In the genomic region with DNA sequence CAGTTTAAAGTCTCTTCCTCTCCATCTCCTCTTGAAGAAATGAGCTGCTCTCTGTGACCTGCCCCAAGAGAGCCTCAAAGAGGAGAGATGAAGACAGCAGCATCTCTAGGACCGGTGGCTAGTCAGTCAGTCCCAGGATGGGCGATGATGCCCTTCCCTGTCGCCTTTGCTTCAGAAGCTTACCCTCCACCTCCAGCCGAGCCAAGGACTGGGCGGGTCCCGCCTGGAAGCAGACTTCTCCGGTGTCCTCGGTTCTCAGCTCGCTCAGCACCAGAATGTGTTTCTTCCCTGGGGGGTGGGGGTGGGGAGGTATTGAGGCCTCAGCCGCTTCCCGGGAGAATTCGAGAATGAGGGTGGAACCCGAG, we compare ENCODE assay signal across 8 mouse cellular contexts. TPM values are rescaled to one million over a fixed set of nuclear protein-coding genes. Genes with fewer than 3 reads are reported as not detected.
DNase-seq lines count a peak whose midpoint lies in the region; ATAC-seq and TF ChIP-seq lines count a peak whose summit lies in the region.

No protein-coding gene starts in this region.

- H3K9me3 ChIP-seq in kidney, postnatal 0 days (replicated peaks; ENCODE audit: low read length), result no peaks in the 10 kb centered on the region
- no peaks in the 10 kb centered on the region for H3K9me3 ChIP-seq in embryonic facial prominence, embryonic 10.5 days
- no peaks in the 10 kb centered on the region for H3K9me3 ChIP-seq in hindbrain, embryonic 15.5 days
- H3K9me3 ChIP-seq in midbrain, postnatal 0 days (ENCODE audit: low read length), result no peaks in the 10 kb centered on the region

- H3K27ac ChIP-seq in kidney, postnatal 0 days, result no peak overlapping the region
- H3K27ac ChIP-seq in embryonic facial prominence, embryonic 10.5 days (replicated peaks), result 0 out of 2 replicates have a peak overlapping the region, but pooled peaks have one; percentile 1
- no peak overlapping the region for H3K27ac ChIP-seq in hindbrain, embryonic 15.5 days (replicated peaks)
- H3K27ac ChIP-seq in midbrain, postnatal 0 days (ENCODE audit: low read depth, low read length), result no peak overlapping the region

- H3K4me1 ChIP-seq in kidney, postnatal 0 days (replicated peaks; ENCODE audit: insufficient read depth, low read length), result peaks cover 9% of the 10 kb centered on the region
- H3K4me1 ChIP-seq in embryonic facial prominence, embryonic 10.5 days, result peaks cover 33% of the 10 kb centered on the region
- peaks cover 33% of the 10 kb centered on the region for H3K4me1 ChIP-seq in hindbrain, embryonic 15.5 days (replicated peaks)
- no peaks in the 10 kb centered on the region for H3K4me1 ChIP-seq in midbrain, postnatal 0 days (ENCODE audit: insufficient read depth, low read length)

- TF ChIP-seq CTCF in kidney, postnatal 0 days (IDR thresholded peaks at IDR 0.05; ENCODE audit: low read depth), result no peak
- TF ChIP-seq CTCF in midbrain, postnatal 0 days (IDR thresholded peaks at IDR 0.05), result no peak

- ATAC-seq in kidney, postnatal 0 days (replicated peaks; ENCODE audit: low FRiP score, low read depth), result no peak
- ATAC-seq in hindbrain, embryonic 15.5 days (ENCODE audit: low FRiP score, low read depth), result peak; percentile 24; the same call in 1 of the 2 replicates
- ATAC-seq in midbrain, postnatal 0 days (ENCODE audit: low FRiP score), result peak; percentile 20; the same call in 1 of the 2 replicates
- ATAC-seq in inflammation-experienced regulatory T-cells, adult 6 months, result no peak

- peak overlapping the region; percentile 45 for H3K4me3 ChIP-seq in kidney, postnatal 0 days (replicated peaks; ENCODE audit: low read depth, low read length)
- H3K4me3 ChIP-seq in embryonic facial prominence, embryonic 10.5 days, result peak overlapping the region; percentile 66
- H3K4me3 ChIP-seq in hindbrain, embryonic 15.5 days, result peak overlapping the region; percentile 55
- H3K4me3 ChIP-seq in midbrain, postnatal 0 days (ENCODE audit: low read depth, low read length), result peak overlapping the region; percentile 48

- H3K27me3 ChIP-seq in kidney, postnatal 0 days (ENCODE audit: insufficient read depth, low read length), result peaks cover 51% of the 10 kb centered on the region
- H3K27me3 ChIP-seq in embryonic facial prominence, embryonic 10.5 days (replicated peaks; ENCODE audit: low read depth, poor library complexity, severe bottlenecking), result peaks cover 100% of the 10 kb centered on the region
- peaks cover 57% of the 10 kb centered on the region for H3K27me3 ChIP-seq in hindbrain, embryonic 15.5 days
- H3K27me3 ChIP-seq in midbrain, postnatal 0 days (ENCODE audit: insufficient read depth, low read length), result peaks cover 9% of the 10 kb centered on the region

- DNase-seq in kidney, postnatal 0 days (ENCODE audit: low spot score), result no peak
- no peak for DNase-seq in kidney, adult 18-20 months
- no peak for DNase-seq in embryonic facial prominence, embryonic 10.5 days (ENCODE audit: low spot score)
- no peak for DNase-seq in midbrain, postnatal 0 days (ENCODE audit: low spot score)
- no peak for DNase-seq in left cerebral cortex, adult 18-20 months (ENCODE audit: low spot score in 2 of 2)
- no peak for DNase-seq in natural killer cell, adult 2 months (ENCODE audit: low spot score in 2 of 2)

- peaks cover 9% of the 10 kb centered on the region; the same call in 1 of the 2 replicates for H3K36me3 ChIP-seq in kidney, postnatal 0 days (ENCODE audit: insufficient read depth, low read length)
- H3K36me3 ChIP-seq in embryonic facial prominence, embryonic 10.5 days (replicated peaks), result peaks cover 45% of the 10 kb centered on the region
- peaks cover 22% of the 10 kb centered on the region for H3K36me3 ChIP-seq in hindbrain, embryonic 15.5 days
- peaks cover 42% of the 10 kb centered on the region for H3K36me3 ChIP-seq in midbrain, postnatal 0 days (ENCODE audit: insufficient read depth, low read length)

- peak overlapping the region; percentile 46; the same call in 1 of the 2 replicates for H3K9ac ChIP-seq in kidney, postnatal 0 days (ENCODE audit: low read depth, low read length)
- peak overlapping the region; percentile 40 for H3K9ac ChIP-seq in hindbrain, embryonic 15.5 days
- peak overlapping the region; percentile 36 for H3K9ac ChIP-seq in midbrain, postnatal 0 days (replicated peaks; ENCODE audit: low read length, poor library complexity, severe bottlenecking)

- H3K4me2 ChIP-seq in kidney, postnatal 0 days (ENCODE audit: low read length), result peak overlapping the region; percentile 87
- peak overlapping the region; percentile 94 for H3K4me2 ChIP-seq in hindbrain, embryonic 15.5 days
- H3K4me2 ChIP-seq in midbrain, postnatal 0 days (ENCODE audit: low read depth, low read length, poor library complexity, severe bottlenecking), result peak overlapping the region; percentile 92

- WGBS in kidney, postnatal 0 days, result 5% methylated on average over 13 of the region's 13 CpGs
- WGBS in embryonic facial prominence, embryonic 10.5 days, result under 1% methylated on average over 13 of the region's 13 CpGs
- WGBS in hindbrain, embryonic 15.5 days, result 1% methylated on average over 13 of the region's 13 CpGs
- 4% methylated on average over 13 of the region's 13 CpGs for WGBS in midbrain, postnatal 0 days

RNA-seq across cellular contexts. Expression of a gene that starts 7.7 kb away (rescaled TPM):
- polyA plus RNA-seq in kidney, postnatal 0 days (2015; fragmentation: Nextera tagmentation; extraction: Ambion mirVana), result 0.61 and 1.3 TPM in 2 replicates
- polyA plus RNA-seq in embryonic facial prominence, embryonic 10.5 days (2016; fragmentation: Nextera tagmentation; extraction: Ambion mirVana), result 3.3 and 3.5 TPM in 2 replicates
- polyA plus RNA-seq in hindbrain, embryonic 15.5 days (2015; fragmentation: Nextera tagmentation; extraction: Ambion mirVana), result 45.2 and 49.9 TPM in 2 replicates
- 52.4 and 57.8 TPM in 2 replicates for total RNA-seq in midbrain, postnatal 0 days (2014; rRNA removed)
- 49.4 and 50.4 TPM in 2 replicates for polyA plus RNA-seq in midbrain, postnatal 0 days (2015; fragmentation: Nextera tagmentation; extraction: Ambion mirVana)
- 100 to 1,000 TPM in 1 of 2 experiments, 10 to 100 TPM in 1; 93.8 to 107 TPM for total RNA-seq in left cerebral cortex, adult 18-20 months (2021)
- under 1 TPM in 1 of 3 experiments, not detected in 2; 0.24 TPM for polyA plus RNA-seq in inflammation-experienced regulatory T-cells, adult 6 months (2017; shearing (Covaris generic))

RNA-seq across cellular contexts. Expression of a gene that starts 7.9 kb away (rescaled TPM):
- 37.1 and 38.3 TPM in 2 replicates for polyA plus RNA-seq in kidney, postnatal 0 days (2015; fragmentation: Nextera tagmentation; extraction: Ambion mirVana)
- polyA plus RNA-seq in embryonic facial prominence, embryonic 10.5 days (2016; fragmentation: Nextera tagmentation; extraction: Ambion mirVana), result 25.3 and 27.0 TPM in 2 replicates
- 46.1 and 53.4 TPM in 2 replicates for polyA plus RNA-seq in hindbrain, embryonic 15.5 days (2015; fragmentation: Nextera tagmentation; extraction: Ambion mirVana)
- total RNA-seq in midbrain, postnatal 0 days (2014; rRNA removed), result 125 and 132 TPM in 2 replicates
- 60.0 and 60.8 TPM in 2 replicates for polyA plus RNA-seq in midbrain, postnatal 0 days (2015; fragmentation: Nextera tagmentation; extraction: Ambion mirVana)
- total RNA-seq in left cerebral cortex, adult 18-20 months (2021), result 10 to 100 TPM; 87.2 to 93.6 TPM
- polyA plus RNA-seq in inflammation-experienced regulatory T-cells, adult 6 months (2017; shearing (Covaris generic)), result 1 to 10 TPM; 5.5 to 6.9 (median 5.6) TPM

RNA-seq across cellular contexts. Expression of a gene that starts 19.2 kb away (rescaled TPM):
- polyA plus RNA-seq in kidney, postnatal 0 days (2015; fragmentation: Nextera tagmentation; extraction: Ambion mirVana), result 35.0 and 42.6 TPM in 2 replicates
- polyA plus RNA-seq in embryonic facial prominence, embryonic 10.5 days (2016; fragmentation: Nextera tagmentation; extraction: Ambion mirVana), result 57.9 and 63.0 TPM in 2 replicates
- 28.1 and 34.9 TPM in 2 replicates for polyA plus RNA-seq in hindbrain, embryonic 15.5 days (2015; fragmentation: Nextera tagmentation; extraction: Ambion mirVana)
- total RNA-seq in midbrain, postnatal 0 days (2014; rRNA removed), result 40.7 and 45.9 TPM in 2 replicates
- 24.2 TPM in 2 replicates for polyA plus RNA-seq in midbrain, postnatal 0 days (2015; fragmentation: Nextera tagmentation; extraction: Ambion mirVana)
- total RNA-seq in left cerebral cortex, adult 18-20 months (2021), result 10 to 100 TPM; 26.6 to 29.6 TPM
- not detected for polyA plus RNA-seq in inflammation-experienced regulatory T-cells, adult 6 months (2017; shearing (Covaris generic))

RNA-seq across cellular contexts. Expression of a gene that starts 19.9 kb away (rescaled TPM):
- 2.8 and 3.5 TPM in 2 replicates for polyA plus RNA-seq in kidney, postnatal 0 days (2015; fragmentation: Nextera tagmentation; extraction: Ambion mirVana)
- polyA plus RNA-seq in embryonic facial prominence, embryonic 10.5 days (2016; fragmentation: Nextera tagmentation; extraction: Ambion mirVana), result 2.3 and 3.1 TPM in 2 replicates
- 17.4 and 22.4 TPM in 2 replicates for polyA plus RNA-seq in hindbrain, embryonic 15.5 days (2015; fragmentation: Nextera tagmentation; extraction: Ambion mirVana)
- total RNA-seq in midbrain, postnatal 0 days (2014; rRNA removed), result 30.9 and 33.3 TPM in 2 replicates
- polyA plus RNA-seq in midbrain, postnatal 0 days (2015; fragmentation: Nextera tagmentation; extraction: Ambion mirVana), result 22.5 and 23.2 TPM in 2 replicates
- total RNA-seq in left cerebral cortex, adult 18-20 months (2021), result 10 to 100 TPM; 21.5 to 25.2 TPM
- polyA plus RNA-seq in inflammation-experienced regulatory T-cells, adult 6 months (2017; shearing (Covaris generic)), result not detected

RNA-seq across cellular contexts. Expression of a gene that starts 34.3 kb away (rescaled TPM):
- 14.9 and 15.0 TPM in 2 replicates for polyA plus RNA-seq in kidney, postnatal 0 days (2015; fragmentation: Nextera tagmentation; extraction: Ambion mirVana)
- polyA plus RNA-seq in embryonic facial prominence, embryonic 10.5 days (2016; fragmentation: Nextera tagmentation; extraction: Ambion mirVana), result 31.7 and 33.4 TPM in 2 replicates
- polyA plus RNA-seq in hindbrain, embryonic 15.5 days (2015; fragmentation: Nextera tagmentation; extraction: Ambion mirVana), result 20.1 and 21.0 TPM in 2 replicates
- total RNA-seq in midbrain, postnatal 0 days (2014; rRNA removed), result 28.8 and 32.7 TPM in 2 replicates
- polyA plus RNA-seq in midbrain, postnatal 0 days (2015; fragmentation: Nextera tagmentation; extraction: Ambion mirVana), result 15.6 and 16.9 TPM in 2 replicates
- total RNA-seq in left cerebral cortex, adult 18-20 months (2021), result 10 to 100 TPM; 30.9 to 34.9 TPM
- 10 to 100 TPM in 2 of 3 experiments, 1 to 10 TPM in 1; 6.5 to 11.9 (median 10.5) TPM for polyA plus RNA-seq in inflammation-experienced regulatory T-cells, adult 6 months (2017; shearing (Covaris generic))

Comparison
In these comparisons a context has a peak if more than half of its experiments do, and no peak if none do; other contexts are left out.
1. ATAC-seq: peak in hindbrain, embryonic 15.5 days (single experiment) and midbrain, postnatal 0 days (single experiment); none in kidney, postnatal 0 days (single experiment) and inflammation-experienced regulatory T-cells, adult 6 months (single experiment).
2. RNA of a gene that starts 7.7 kb away (polyA plus RNA-seq): 45.2 to 49.9 TPM in hindbrain, embryonic 15.5 days and 49.4 to 50.4 TPM in midbrain, postnatal 0 days; 3.3 to 3.5 TPM in embryonic facial prominence, embryonic 10.5 days, 0.61 to 1.3 TPM in kidney, postnatal 0 days and 0.24 TPM in inflammation-experienced regulatory T-cells, adult 6 months; every median in the first group is over 10 times any median in the second.
3. RNA of a gene that starts 19.2 kb away (polyA plus RNA-seq): 57.9 to 63.0 TPM in embryonic facial prominence, embryonic 10.5 days, 35.0 to 42.6 TPM in kidney, postnatal 0 days, 28.1 to 34.9 TPM in hindbrain, embryonic 15.5 days and 24.2 TPM in midbrain, postnatal 0 days; not detected in inflammation-experienced regulatory T-cells, adult 6 months; every median in the first group is over 10 times any median in the second.
4. Peak in every context shown above with its lines, with median percentiles within 50 percentile points of each other: H3K4me2 ChIP-seq, H3K4me3 ChIP-seq and H3K9ac ChIP-seq.